In the genomic region with DNA sequence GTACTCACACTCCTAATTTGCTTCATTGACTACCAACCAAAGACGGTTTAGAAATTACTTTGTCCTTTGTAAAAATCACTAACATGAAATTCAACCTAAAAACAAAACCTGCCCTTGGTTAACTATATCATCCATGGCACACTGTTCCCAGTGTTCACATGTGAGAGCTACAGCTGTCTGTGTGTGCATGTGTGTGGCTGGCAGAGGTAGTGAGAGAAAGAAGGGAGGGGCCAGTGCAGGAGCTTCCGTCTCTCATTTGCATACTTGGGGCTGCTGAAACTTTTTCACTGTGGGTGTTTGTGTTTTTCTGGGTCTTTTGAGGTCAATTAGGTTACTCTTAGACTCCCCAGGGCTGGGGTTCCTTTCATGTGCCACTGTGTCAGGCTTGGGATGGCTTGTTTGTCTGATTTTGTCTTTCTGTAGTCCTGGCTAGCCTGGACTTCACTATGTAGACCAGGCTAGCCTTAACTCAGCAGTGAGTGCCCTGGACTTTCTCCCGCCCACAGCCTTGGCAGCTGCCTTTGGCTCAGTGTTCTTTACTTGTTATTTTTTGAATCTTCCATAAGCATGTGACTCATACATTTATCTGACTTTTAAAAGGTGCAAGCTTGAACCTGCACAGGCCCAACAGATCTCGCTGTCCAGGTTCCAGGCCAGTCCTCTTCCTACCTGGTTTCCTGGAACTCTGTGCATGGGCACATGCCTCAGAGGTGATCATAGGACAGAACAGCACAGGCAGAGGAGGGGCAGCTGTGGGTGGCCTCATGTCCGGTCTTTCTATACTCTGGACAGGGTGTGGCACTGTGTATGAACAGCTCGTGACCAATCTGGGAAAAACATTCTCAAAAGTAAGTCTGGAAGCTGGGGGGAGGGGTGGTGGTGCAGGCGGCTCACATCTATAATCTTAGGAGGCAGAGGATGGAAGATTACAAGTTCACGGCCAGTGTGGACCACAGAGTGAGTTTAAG, we compare ENCODE assay signal across 10 mouse cellular contexts. TPM values are rescaled to one million over a fixed set of nuclear protein-coding genes. Genes with fewer than 3 reads are reported as not detected.
DNase-seq lines count a peak whose midpoint lies in the region; ATAC-seq and TF ChIP-seq lines count a peak whose summit lies in the region.
"Had no signal": no experiment of that assay in that cellular context is flagged by ENCODE, and none has a peak within 500 bp of the region (broad histone marks: within the 10 kb centered on the region; RNA-seq: fewer than 3 reads in every experiment).

No protein-coding gene starts in this region.

- no peak for TF ChIP-seq EP300 in stomach, postnatal 0 days (optimal IDR thresholded peaks at IDR 0.05)

- H3K27me3 ChIP-seq in kidney, embryonic 15.5 days = no peaks in the 10 kb centered on the region
- H3K27me3 ChIP-seq in G1E (ENCODE audit: insufficient read depth, low read length) = no peaks in the 10 kb centered on the region
- no peaks in the 10 kb centered on the region for H3K27me3 ChIP-seq in liver, embryonic 13.5 days
- no peaks in the 10 kb centered on the region for H3K27me3 ChIP-seq in stomach, postnatal 0 days (ENCODE audit: control insufficient read depth, insufficient read depth, low read length)
- H3K27me3 ChIP-seq: limb, embryonic 15.5 days; Patski had no signal

- WGBS in kidney, embryonic 15.5 days = 79% methylated on average over 8 of the region's 8 CpGs
- WGBS in liver, embryonic 13.5 days (ENCODE audit: insufficient replicate concordance) = 56% methylated on average over 8 of the region's 8 CpGs
- WGBS in stomach, postnatal 0 days = 58% methylated on average over 8 of the region's 8 CpGs

- H3K9ac ChIP-seq in kidney, embryonic 15.5 days = no peak overlapping the region
- H3K9ac ChIP-seq in liver, embryonic 13.5 days = no peak overlapping the region
- H3K9ac ChIP-seq in stomach, postnatal 0 days (ENCODE audit: low read length) = no peak overlapping the region
- H3K9ac ChIP-seq: limb, embryonic 15.5 days had no signal

- no peaks in the 10 kb centered on the region for H3K9me3 ChIP-seq in kidney, embryonic 15.5 days (replicated peaks)
- no peaks in the 10 kb centered on the region for H3K9me3 ChIP-seq in G1E (replicated peaks)
- no peaks in the 10 kb centered on the region for H3K9me3 ChIP-seq in liver, embryonic 13.5 days (replicated peaks)
- H3K9me3 ChIP-seq in stomach, postnatal 0 days (ENCODE audit: control insufficient read depth, low read length) = no peaks in the 10 kb centered on the region
- H3K9me3 ChIP-seq: limb, embryonic 15.5 days had no signal

- peaks cover 67% of the 10 kb centered on the region for H3K36me3 ChIP-seq in kidney, embryonic 15.5 days
- H3K36me3 ChIP-seq in G1E (replicated peaks) = peaks cover 79% of the 10 kb centered on the region
- H3K36me3 ChIP-seq in liver, embryonic 13.5 days = peaks cover 36% of the 10 kb centered on the region
- H3K36me3 ChIP-seq in stomach, postnatal 0 days (ENCODE audit: control insufficient read depth, insufficient read depth, low read length) = peaks cover 29% of the 10 kb centered on the region

- intact Hi-C loops in left cerebral cortex, postnatal 25 days (cut with DNase I) = no loop called here

- H3K27ac ChIP-seq in kidney, embryonic 15.5 days = 0 out of 2 replicates have a peak overlapping the region, but pooled peaks have one; percentile 34
- peak overlapping the region; percentile 21; the same call in 1 of the 2 replicates for H3K27ac ChIP-seq in liver, embryonic 13.5 days
- H3K27ac ChIP-seq in stomach, postnatal 0 days (replicated peaks) = peak overlapping the region; percentile 53
- H3K27ac ChIP-seq: limb, embryonic 15.5 days had no signal

- no peak for TF ChIP-seq CTCF in G1E (IDR thresholded peaks at IDR 0.05; ENCODE audit: low read depth, low read length)
- TF ChIP-seq CTCF in stomach, postnatal 0 days (IDR thresholded peaks at IDR 0.05; ENCODE audit: low read depth) = no peak

- H3K4me1 ChIP-seq in kidney, embryonic 15.5 days = peaks cover 4% of the 10 kb centered on the region; the same call in 1 of the 2 replicates
- H3K4me1 ChIP-seq in G1E (ENCODE audit: insufficient read depth, low read depth, low read length) = peaks cover 31% of the 10 kb centered on the region
- H3K4me1 ChIP-seq in liver, embryonic 13.5 days (replicated peaks) = peaks cover 28% of the 10 kb centered on the region
- no peaks in the 10 kb centered on the region for H3K4me1 ChIP-seq in stomach, postnatal 0 days (replicated peaks; ENCODE audit: control insufficient read depth, insufficient read depth)
- H3K4me1 ChIP-seq: limb, embryonic 15.5 days had no signal

- no peak for DNase-seq in kidney, adult 9 months
- no peak for DNase-seq in G1E (ENCODE audit: low spot score)
- peak; percentile 36 for DNase-seq in liver, embryonic 13.5 days
- peak; percentile 77 for DNase-seq in stomach, postnatal 0 days (ENCODE audit: low spot score)
- DNase-seq in left cerebral cortex, postnatal 25 days (ENCODE audit: low spot score in 2 of 2) = no peak
- no peak for DNase-seq in layer of hippocampus, postnatal 25 days (ENCODE audit: extremely low spot score in 1 of 2, low spot score in 1 of 2)
- DNase-seq: gastrocnemius, postnatal 36 days had no signal

- ATAC-seq in kidney, embryonic 15.5 days (replicated peaks; ENCODE audit: low FRiP score) = peak; percentile 49; the same call in 1 of the 2 replicates
- ATAC-seq in G1E (ENCODE audit: extremely low read depth, insufficient number of reproducible peaks, low FRiP score, poor library complexity, severe bottlenecking) = peak; percentile 58
- peak; percentile 33 for ATAC-seq in liver, embryonic 13.5 days (ENCODE audit: low read depth)
- peak; percentile 92 for ATAC-seq in stomach, postnatal 0 days (ENCODE audit: low FRiP score, low TSS enrichment)
- ATAC-seq: Patski had no signal

- no peak overlapping the region for H3K4me2 ChIP-seq in kidney, embryonic 15.5 days
- H3K4me2 ChIP-seq in liver, embryonic 13.5 days = no peak overlapping the region
- no peak overlapping the region for H3K4me2 ChIP-seq in stomach, postnatal 0 days (replicated peaks; ENCODE audit: low read depth)
- H3K4me2 ChIP-seq: limb, embryonic 15.5 days had no signal

- no peak overlapping the region for H3K4me3 ChIP-seq in kidney, embryonic 15.5 days (replicated peaks)
- peak overlapping the region; percentile 44; the same call in 1 of the 2 replicates for H3K4me3 ChIP-seq in G1E (ENCODE audit: low read depth, low read length)
- H3K4me3 ChIP-seq in liver, embryonic 13.5 days (replicated peaks) = no peak overlapping the region
- no peak overlapping the region for H3K4me3 ChIP-seq in stomach, postnatal 0 days (ENCODE audit: low read depth, low read length)
- H3K4me3 ChIP-seq: limb, embryonic 15.5 days had no signal

RNA-seq across cellular contexts. Expression of a gene that starts 11.9 kb away (rescaled TPM):
- 35.7 and 36.3 TPM in 2 replicates for polyA plus RNA-seq in kidney, embryonic 15.5 days (2015; fragmentation: Nextera tagmentation; extraction: Ambion mirVana)
- total RNA-seq in G1E (2014; fragmentation: Nextera tagmentation) (39.7 and 56.7 TPM in 2 replicates), G1E (2017) (47.0 and 49.7 TPM in 2 replicates)
- polyA plus RNA-seq in G1E (2012) = 7.1 and 8.4 TPM in 2 replicates
- 15.2 and 16.2 TPM in 2 replicates for polyA plus RNA-seq in liver, embryonic 13.5 days (2015; fragmentation: Nextera tagmentation; extraction: Ambion mirVana)
- 57.0 and 60.3 TPM in 2 replicates for polyA plus RNA-seq in stomach, postnatal 0 days (2015; fragmentation: Nextera tagmentation; extraction: Ambion mirVana)
- total RNA-seq in left cerebral cortex, postnatal 25 days (2021) = 10 to 100 TPM; 17.3 to 24.4 TPM
- total RNA-seq in layer of hippocampus, postnatal 25 days (2021) = 10 to 100 TPM; 18.0 to 18.3 TPM

Comparison
In these comparisons a context has a peak if more than half of its experiments do, and no peak if none do; other contexts are left out.
1. ATAC-seq: peak in every context shown above with its lines; median percentile 92 in stomach, postnatal 0 days; 58 in G1E; 49 in kidney, embryonic 15.5 days; 33 in liver, embryonic 13.5 days.
2. DNase-seq: peak in liver, embryonic 13.5 days (single experiment) and stomach, postnatal 0 days (single experiment); none in kidney, adult 9 months (single experiment), G1E (single experiment), left cerebral cortex, postnatal 25 days (0 of 2) and layer of hippocampus, postnatal 25 days (0 of 2).
3. Peak in every context shown above with its lines, with median percentiles within 50 percentile points of each other: H3K27ac ChIP-seq.